Mouse (Mus musculus): Measurements from ENCODE around the gene Fam118a.

Fam118a gene

DNA sequence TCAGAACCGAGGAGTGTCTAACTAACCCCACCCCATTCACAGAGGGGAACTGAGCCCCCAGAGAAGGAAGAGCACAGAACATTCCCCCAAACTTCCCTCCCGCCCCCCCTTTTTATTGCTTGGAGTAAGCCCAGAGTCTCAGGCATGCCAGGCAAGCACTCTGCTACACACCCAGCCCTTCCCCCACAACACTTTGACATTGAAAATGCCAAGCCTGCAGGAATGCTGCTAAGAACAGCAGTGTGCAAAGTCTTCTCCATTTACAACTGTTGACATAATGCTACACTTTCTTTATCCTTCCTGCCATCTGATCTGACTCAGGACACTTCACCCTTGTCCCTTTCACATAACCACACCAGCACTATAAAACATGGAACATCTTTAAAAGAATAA is 16.1 kb upstream of the Fam118a start:
- WGBS = 58% methylated on average over 2 of the region's 2 CpGs

DNA sequence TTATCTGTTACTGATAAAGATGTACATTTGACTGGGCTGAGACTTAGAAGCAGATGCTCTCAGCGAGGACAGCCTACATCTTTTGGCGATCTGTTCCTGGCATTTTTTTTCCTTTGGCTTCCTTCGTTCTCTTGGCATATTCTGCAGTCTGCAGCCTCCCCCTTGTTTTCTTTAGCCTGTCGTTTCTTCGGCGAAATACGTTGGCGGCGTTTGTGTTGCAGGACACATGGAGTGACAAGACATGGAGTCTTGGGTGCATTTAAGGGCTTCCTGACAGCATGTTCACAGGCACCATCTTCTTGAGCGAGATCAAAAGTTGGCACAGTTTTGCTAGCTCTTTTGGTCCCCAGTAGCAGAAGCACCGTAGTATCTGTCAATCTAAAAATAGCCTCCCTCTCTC is 13.0 kb upstream of the Fam118a start:
- WGBS = 40% methylated on average over 11 of the region's 11 CpGs

DNA sequence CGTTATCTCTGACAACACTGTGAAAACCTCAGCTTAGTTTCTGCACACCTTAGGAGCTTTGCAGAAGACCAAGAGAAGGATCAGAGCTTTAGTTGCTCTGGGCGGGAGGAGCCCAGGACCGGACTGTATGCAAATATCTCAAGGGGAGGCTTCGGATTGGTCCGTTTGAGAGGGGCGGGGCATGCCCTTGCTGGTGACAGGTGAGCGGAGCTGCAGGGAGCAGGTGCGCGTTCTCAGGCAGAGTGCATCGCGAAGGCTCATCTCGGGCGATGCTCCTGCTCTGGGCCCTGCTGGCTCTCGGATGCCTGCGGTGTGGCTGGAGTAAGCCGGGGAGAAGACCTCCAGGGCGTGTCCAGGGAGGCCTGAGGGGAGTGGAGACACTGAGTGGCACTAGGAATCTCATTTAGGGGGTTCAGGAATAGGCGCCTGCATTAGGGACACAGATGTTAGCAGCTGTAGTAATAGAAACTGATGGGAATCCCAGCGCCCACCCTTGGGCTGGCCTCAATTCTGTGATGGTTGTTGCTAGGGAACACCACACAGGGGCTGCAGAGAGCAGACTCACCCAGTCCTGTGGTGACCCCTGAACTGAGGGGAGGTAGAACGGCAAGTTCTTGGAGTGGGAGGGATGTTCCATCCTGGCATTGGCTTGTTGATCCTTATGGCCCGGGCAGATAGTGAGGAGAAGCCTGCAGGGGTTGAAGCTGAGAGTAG is 11.6 kb upstream of the Fam118a start, which contains the start of gene Upk3a:
TSS of gene Upk3a (plus strand) at position 191 of the 714 bp plus-strand sequence.
- WGBS = 40% methylated on average over 21 of the region's 21 CpGs

DNA sequence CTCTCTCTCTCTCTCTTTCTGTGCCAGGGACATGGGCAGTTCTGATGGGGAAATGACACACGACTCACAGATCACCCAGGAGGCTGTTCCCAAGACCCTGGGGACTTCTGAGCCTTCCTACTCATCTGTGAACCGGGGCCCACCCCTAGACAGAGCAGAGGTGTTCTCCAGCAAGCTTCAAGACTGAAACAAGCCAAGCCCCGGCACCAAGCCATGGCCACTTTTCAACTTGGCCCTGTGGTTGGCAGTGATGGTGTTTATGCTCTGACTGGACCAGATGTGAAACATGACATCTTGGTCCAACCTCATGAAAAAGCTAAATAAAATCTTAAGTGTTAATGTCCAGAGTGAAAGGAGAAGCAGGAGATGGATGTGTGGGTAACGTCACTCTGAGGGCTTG is 6.5 kb upstream of the Fam118a start:
- 77% methylated on average over 4 of the region's 4 CpGs for WGBS

DNA sequence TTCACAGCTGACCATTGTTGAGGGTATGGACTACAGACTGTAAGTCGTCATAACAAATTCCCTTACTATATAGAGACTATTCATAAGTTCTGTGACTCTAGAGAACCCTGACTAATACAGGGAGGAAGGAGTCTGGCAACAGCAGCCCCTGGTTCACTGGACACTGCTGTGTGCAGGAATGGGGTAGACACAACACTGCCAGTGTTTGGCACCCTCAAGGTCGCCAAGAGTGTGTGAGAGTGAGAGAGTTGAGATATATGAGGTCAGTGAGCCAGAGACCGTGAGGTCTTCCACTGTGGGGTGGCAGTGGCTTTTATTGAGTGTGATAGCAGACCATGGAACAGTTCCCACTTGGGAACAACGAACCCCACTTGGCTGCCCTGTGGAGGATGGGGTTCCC is 2.6 kb upstream of the Fam118a start:
- 78% methylated on average over 4 of the region's 4 CpGs for WGBS

DNA sequence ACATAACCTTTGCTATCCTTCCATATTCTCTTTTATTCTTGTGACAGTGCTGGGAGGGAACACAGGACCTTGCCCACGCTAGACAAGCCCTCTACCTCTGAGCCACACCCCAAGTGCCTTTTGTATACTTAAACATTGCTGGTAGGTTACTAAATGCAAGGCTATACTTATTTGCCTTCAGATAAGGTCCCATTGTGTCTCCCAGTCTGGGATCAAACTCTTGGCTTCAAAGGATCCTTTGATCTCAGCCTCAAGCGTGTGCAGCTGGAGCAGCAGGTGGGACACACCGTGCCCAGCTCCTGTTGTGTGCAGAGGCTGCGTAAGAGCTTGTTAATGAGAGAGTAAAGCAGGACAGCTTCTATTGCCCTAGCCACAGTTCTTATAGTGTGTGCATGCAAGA is 1.0 kb upstream of the Fam118a start:
- WGBS = 72% methylated on average over 4 of the region's 4 CpGs

DNA sequence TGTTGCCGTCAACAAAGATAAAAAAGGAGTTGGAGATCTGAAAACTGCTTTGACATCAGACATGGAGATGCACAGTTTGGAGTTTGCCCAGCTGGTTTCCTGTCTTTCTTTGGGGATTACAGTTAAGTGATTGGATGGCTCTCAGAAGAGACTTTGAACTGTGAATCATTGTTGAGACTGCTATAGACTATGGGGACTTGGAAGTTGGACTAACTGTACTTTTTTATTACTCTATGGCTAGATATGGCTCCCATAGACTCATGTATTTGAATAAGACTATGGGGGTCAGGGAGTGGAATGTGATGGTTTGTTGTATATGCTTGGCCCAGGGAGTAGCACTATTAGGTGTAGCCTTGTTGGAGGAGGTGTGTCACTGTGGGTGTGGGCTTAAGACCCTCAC is 1.9 kb downstream of the Fam118a start:
- WGBS = 60% methylated on average over 1 of the region's 1 CpGs

DNA sequence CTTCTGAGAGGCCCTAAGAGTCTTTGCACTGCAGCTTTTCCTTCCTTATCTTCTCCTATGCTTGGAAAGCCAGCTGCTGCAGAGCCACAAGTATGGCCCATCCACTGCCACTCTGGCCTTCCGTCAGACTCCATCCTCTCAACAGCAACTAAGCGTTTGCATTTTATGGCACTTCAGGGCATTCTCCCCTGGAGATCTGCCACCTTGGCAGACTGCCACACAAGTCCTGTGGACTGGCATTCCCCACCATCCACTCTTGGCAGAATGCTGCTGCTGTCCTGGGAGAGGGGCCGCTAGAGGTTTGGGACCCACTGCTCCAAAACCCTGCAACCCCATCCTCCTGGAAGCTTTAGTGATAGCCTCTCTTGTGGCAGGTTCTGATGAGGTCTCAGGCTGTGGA is 3.1 kb downstream of the Fam118a start:
- 61% methylated on average over 3 of the region's 3 CpGs for WGBS

DNA sequence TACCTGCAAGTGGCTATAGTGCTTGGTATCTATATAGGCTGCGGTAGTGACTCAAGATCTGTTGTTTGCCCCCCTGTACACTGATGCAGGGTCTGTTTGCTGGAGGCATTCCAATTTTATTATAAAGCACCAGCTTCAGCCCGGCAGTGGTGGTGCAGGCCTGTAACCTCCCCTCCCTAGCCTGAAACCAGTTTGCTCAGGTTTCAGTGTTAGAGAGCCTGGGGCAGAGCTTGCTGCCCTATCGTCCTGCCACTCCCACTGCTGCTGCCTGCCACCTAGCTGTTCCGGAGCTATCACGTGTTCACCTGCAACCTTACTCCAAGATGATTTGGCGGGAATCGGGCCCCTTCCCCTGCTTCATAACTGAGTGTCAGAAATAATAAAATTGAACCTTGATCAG is 5.2 kb downstream of the Fam118a start:
- WGBS = 87% methylated on average over 7 of the region's 7 CpGs

DNA sequence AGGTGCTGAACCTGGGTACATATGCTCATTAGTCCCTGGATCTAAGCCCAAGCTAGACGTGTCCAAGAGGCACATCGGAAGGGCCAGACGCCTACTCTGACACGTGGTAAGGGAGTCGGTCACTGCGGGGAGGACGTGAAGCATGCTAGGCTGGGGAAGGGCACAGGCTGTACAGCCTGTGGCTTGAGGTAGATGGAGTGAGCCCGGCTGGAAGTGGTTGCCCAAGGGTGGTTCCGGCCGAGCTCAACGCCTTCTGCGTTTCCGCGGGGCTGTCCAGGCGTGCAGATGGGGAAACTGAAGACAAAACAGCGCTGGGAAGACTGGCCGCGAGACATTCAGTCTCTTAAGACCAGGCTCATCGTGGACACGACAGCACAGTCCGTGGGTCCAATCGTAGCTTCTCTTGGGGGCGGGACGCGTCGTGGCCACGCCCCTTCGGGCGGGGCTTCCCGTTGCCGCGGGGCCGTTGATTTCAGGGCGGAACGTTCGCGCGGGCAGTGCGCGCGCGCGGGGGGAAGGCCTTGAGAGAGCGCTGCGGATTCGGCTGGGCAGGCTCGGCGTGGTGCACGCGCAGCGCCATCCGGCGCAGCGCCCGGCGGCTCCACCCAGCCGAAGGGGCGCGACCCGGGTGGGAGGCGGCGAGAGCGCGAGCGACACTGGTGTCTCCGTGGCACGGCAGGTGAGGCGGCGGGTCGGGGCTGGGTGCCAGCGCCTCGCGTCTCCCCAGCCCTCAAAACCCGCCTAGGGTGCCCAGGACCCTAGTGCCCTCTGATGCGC is 8.0 kb downstream of the Fam118a start:
- WGBS = under 1% methylated on average over 69 of the region's 75 CpGs

DNA sequence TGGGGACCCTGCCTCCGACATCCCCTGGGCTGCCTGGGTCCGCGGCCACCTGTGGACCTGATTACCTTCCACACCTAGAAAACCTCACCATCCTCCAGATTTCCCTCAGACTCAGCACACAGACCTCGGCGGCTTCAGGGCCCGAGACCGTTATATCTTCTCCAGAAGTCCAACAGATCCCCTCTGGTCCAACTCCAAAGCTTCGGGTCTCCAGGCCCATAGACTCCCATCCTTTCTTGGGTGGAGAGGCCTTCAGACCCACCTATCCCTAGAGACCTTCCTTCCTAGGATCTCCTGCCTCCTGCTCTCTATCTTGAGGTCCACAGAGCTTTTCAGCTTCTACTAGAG is 8.6 kb downstream of the Fam118a start:
- WGBS = 1% methylated on average over 8 of the region's 8 CpGs

DNA sequence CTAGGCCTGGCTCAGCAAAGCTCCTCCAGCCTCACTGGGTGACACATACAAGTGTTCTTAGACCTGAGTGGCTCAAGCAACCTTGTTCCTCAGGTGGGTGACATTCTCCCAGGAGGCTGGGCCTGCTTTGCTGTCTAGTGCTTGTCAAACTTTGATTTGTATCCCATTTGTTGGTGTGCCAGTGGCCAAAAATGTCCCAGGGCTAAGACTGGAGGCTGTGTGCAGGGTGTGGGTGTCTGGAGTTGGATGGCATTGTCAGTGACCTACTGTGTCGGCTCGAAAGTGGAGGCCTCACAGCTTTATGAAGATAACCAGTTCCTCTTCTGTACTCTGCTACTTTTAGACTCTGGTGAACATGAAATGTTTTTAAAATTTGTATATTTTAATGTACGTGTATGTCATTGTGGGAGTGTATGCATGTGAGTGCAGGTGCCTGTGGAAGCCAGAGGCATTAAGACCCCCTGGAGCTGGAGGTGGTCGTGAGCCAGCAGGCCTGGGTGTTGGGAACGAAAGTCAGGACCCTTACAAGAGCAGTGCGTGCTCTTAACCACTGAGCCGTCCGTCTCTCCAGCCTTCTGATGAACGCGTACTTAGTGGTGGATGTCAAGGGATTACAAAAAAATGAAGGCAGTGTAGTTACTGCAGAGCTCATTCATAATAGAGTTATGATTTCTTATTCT is 12.9 kb downstream of the Fam118a start:
- WGBS = 38% methylated on average over 10 of the region's 10 CpGs

DNA sequence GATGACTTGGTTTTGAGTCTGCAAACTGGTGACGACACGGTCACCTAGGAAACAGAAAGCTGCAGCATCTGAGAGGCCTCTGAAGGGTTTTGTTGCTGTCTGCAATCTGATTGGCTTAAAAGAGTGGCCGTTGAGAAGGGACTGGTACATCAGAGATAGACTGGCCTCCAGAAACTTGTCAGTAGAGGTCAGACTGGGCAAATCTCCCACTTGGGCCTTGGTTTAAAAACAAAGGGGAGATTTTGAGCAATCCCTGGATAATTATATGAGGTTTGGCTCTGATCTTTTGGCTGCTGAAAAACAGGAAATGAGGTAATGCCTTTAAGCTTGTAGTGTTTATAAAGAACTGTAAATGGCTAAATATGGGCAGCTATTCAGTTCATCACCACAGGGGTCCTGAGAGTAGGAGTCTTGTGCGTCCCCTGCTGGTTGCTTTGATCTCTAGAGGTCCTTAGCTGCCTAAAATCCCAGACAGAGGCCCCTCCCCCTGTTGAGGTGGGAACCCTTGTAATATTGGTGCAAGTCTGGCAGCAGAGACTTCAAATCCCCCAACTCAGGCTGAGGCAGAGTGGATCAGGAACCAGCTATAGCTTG is 13.7 kb downstream of the Fam118a start:
- WGBS = 7% methylated on average over 4 of the region's 4 CpGs

DNA sequence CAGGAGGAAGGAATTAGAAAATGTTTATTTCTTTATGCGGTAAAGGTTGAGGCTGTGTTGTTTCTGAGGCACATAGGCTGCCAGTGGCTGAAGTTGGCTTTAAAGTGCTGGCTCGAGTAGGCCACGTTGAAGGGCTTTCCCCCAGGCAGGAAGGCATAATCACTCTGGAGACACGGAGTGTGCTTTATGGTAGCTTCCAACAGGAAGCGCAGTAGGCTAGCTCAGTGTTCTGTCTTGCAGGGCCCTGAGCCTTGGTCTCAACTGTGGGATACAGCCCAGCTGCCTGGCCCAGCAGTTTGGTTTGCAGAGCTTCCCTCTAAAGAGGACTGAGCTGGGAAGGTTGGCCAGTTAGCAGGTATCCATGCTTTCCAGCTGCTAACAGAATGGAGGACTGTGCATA is 14.4 kb downstream of the Fam118a start:
- 45% methylated on average over 5 of the region's 5 CpGs for WGBS

DNA sequence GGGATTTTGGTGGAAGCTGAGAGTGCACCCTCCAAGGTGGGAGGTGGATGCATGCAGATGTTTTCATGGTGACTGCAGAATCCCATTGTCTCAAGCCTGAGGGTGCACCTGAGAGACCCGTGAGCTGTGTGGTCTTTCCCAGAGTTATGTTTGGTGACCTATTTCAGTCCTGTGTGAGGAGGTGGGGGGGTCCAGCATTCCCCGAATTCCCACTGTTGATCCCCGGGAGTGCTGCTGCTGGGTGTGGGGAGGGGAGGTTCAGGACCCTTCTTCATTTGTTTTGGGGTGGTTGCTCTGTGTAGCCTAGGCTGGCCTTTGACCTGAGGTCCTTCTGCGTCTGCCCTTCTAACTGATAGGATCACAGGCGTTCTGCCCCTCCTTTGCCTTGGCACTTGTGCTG is 15.0 kb downstream of the Fam118a start:
- WGBS = 81% methylated on average over 5 of the region's 5 CpGs

DNA sequence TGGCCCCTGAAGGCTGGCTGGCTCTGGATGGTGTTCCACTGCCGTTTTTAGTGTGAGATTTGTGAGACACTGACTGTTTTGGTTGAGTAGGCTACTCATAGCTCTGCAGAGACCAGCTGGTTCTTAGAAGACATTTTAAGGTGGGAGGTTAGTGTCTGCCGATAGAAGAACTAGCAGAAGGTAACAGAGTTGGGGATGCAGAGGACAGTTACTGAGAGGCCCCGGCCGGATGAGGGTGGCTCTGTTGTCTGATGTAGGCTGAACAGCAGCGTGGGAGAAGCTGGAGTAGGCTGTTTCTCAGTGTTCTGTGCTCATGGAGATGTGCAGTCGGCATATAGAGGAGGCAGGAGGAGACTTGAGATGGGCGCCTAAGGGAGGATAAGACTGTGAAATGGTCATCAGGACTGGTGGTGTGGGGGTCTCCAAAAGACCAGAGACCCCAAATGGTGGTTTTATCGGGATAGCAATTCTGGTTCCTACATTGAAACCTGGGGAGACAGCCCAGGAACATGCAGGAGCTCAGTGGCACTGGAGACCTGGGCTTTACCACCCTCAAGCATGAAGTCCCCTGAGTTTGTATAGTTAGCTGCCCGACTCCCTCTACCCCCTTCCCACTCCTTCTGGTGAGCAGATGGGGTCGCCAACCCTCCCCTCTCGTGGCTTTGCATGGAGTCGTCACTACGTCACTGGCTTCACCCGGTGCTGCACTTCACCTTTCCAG is 17.6 kb downstream of the Fam118a start:
- 71% methylated on average over 14 of the region's 14 CpGs for WGBS

DNA sequence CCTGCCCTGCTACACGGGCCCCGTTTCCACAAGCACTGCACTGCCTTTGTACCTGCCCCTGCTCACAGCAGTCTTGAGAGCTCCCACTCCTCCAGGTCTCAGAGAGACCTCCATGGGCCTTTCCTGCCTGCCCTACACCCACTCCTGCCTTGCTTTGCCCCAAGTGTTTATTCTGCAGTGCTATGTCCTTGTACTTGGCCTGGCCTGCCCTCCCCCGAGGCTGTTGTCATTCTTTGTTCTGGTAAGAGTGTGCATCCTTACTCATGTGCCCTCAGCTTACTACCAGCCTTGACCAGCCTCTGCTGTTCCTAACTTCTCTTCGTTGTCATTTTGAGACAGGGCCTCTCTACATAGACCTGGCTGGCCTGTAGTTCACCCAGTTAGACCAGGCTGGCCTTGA is 19.1 kb downstream of the Fam118a start:
- 88% methylated on average over 4 of the region's 4 CpGs for WGBS

DNA sequence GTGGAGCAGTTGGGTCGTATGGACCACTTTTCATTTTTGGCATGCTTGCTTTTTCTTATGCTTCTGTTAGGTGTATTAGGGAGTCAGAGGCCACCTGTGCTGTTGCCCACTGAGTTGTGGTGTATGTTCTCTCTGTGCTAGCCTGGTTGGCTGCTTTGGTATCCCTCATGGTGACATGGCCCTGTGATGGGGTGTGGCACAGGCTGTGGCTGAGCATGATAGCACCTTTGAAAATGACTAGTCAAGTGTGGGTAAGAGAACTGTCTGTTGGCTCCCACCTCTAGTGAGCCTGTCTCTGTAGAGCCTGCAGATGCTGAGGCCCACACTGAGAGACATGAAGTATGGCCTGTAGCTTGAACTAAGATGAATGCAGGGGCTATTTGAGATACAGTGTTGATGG is 21.0 kb downstream of the Fam118a start:
- WGBS = 96% methylated on average over 1 of the region's 1 CpGs

DNA sequence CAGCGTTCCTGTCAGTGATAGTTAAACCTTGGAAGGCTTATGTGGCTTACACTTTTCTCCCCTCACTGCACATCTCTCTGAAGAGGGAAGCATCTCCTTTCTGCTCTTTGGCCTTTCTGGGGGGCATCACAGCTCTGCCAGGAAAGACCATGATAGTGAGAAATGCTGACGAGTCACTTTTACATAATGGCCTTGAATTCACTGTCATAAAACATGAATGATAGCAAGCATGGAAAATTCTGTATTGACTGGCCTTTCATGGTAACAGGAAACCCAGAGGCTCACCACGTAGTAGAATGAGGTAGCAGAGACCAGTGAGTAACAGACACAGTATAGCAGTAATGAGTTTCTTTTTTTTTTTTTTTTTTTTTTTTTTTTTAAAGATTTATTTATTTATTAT is 25.4 kb downstream of the Fam118a start:
- WGBS = 89% methylated on average over 3 of the region's 3 CpGs

DNA sequence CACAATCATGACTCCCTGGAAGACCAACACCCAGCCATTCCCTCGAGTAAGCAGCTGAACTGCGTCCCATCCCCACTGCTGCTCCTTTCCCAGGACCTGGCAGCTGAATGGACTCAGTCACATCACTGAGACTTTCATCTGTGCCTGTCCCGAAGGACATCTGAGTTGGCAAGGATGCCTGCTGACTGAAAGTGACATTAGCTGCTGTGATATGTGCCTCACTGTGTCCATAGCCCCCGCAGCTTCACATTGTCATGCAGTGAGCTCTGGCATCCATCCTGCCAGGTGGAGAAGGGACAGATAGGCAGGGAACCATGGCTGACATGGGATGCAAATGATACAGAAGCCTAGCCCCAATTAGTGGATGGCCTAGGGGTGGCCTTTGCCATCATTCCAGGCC is 26.4 kb downstream of the Fam118a start:
- WGBS = 74% methylated on average over 4 of the region's 4 CpGs

DNA sequence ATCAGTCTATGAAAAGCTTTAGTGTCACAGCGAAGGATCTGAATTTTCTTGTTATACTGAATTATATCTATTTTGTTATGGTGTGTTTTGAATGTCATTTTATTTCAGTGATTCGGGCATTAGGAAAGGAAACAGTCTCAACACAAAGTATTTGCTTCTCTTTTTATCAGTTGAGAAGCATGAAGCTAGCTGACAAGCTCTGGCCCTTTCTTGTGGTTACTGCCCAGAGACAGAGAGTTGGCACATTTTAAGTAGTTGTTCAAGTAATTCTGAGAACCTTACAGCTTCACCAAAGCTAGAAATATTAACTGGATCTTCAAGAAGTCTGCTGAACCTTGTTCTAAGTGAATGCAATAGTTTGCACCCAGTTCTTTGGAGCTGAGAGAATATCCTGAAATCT is 34.7 kb downstream of the Fam118a start:
- 90% methylated on average over 2 of the region's 2 CpGs for WGBS

DNA sequence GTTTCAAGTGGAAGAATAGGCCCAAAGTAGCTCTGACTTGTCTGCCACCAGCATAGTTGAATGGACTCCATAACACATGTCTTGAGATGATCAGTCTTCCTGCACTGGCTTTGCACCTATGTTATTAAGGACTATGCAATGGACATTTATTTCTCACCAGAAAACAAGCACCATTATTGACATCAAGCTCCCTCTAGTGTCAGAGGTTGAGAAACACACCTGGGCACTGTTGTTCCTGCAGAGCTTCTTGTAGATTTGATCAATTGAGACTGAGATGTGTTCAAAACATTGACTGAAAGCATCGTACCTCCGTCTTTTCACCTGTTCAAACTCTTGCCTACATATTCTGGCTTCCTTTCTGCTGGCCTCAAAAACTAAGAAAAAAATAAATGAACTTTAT is 41.8 kb downstream of the Fam118a start:
- WGBS = 34% methylated on average over 2 of the region's 2 CpGs
